Mouse (Mus musculus) ZHBTc4 (cell line): ENCODE results near the gene Pla2g3.
A peak's percentile ranks its signal among the peaks of the same experiment; 100 is the strongest.

Source experiments
- DNase-seq: peaks from one replicate; pipeline ENCODE4 v3.0.0-alpha.2; 2011; ENCODE audit warnings: low read depth, low spot score

The Pla2g3 gene

GRCm38 (mm10) chr11:3536745-3537333 lies 48.8 kb downstream of the Pla2g3 start:
- no peak for DNase-seq

GRCm38 (mm10) chr11:3537711-3538110 lies 49.6 kb downstream of the Pla2g3 start:
- no peak for DNase-seq

GRCm38 (mm10) chr11:3538341-3538740 lies 50.3 kb downstream of the Pla2g3 start:
- no peak for DNase-seq

GRCm38 (mm10) chr11:3539111-3539825 lies 51.2 kb downstream of the Pla2g3 start:
- DNase-seq: peak; percentile 95

GRCm38 (mm10) chr11:3539826-3540196 lies 51.7 kb downstream of the Pla2g3 start:
- DNase-seq: no peak

GRCm38 (mm10) chr11:3540451-3541085 lies 52.5 kb downstream of the Pla2g3 start, which contains the start of gene Smtn:
Gene Smtn, minus strand, starts transcription at chr11:3540612.
- DNase-seq: no peak

GRCm38 (mm10) chr11:3541932-3542331 lies 53.8 kb downstream of the Pla2g3 start:
- no peak for DNase-seq

- DNase-seq: no peak
These were observed 54.9 kb downstream of the Pla2g3 start for GRCm38 (mm10) chr11:3543001-3543400.

GRCm38 (mm10) chr11:3544409-3544808 lies 56.3 kb downstream of the Pla2g3 start:
- peak; percentile 35 for DNase-seq

- no peak for DNase-seq
These were observed 57.6 kb downstream of the Pla2g3 start for GRCm38 (mm10) chr11:3545531-3546241.

GRCm38 (mm10) chr11:3546242-3546562 lies 58.1 kb downstream of the Pla2g3 start:
- DNase-seq: no peak

GRCm38 (mm10) chr11:3547047-3547446 lies 59.0 kb downstream of the Pla2g3 start:
- DNase-seq: no peak

- peak; percentile 94 for DNase-seq
These were observed 59.9 kb downstream of the Pla2g3 start for GRCm38 (mm10) chr11:3547969-3548368.

GRCm38 (mm10) chr11:3548564-3549295 lies 60.6 kb downstream of the Pla2g3 start:
- peak; percentile 81 for DNase-seq
